ENCODE assay signal across 10 mouse cellular contexts in genomic region chrX:103533831-103534230, GRCm38 (mm10).
DNase-seq lines count a peak whose midpoint lies in the region; ATAC-seq and TF ChIP-seq lines count a peak whose summit lies in the region.
"Had no signal": no experiment of that assay in that cellular context is flagged by ENCODE, and none has a peak within 500 bp of the region (broad histone marks: within the 10 kb centered on the region; RNA-seq: fewer than 3 reads in every experiment).

No protein-coding gene starts in this region.

- no peak for ATAC-seq in embryonic facial prominence, embryonic 14.5 days (ENCODE audit: low read depth)
- ATAC-seq in hindbrain, embryonic 14.5 days (ENCODE audit: low FRiP score), result no peak
- no peak for ATAC-seq in midbrain, postnatal 0 days (ENCODE audit: low FRiP score)
- ATAC-seq: liver, postnatal 0 days had no signal

- H3K36me3 ChIP-seq in embryonic facial prominence, embryonic 14.5 days (ENCODE audit: control insufficient read depth, insufficient read depth, low read length), result no peaks in the 10 kb centered on the region
- no peaks in the 10 kb centered on the region for H3K36me3 ChIP-seq in hindbrain, embryonic 14.5 days (replicated peaks; ENCODE audit: control insufficient read depth, insufficient read depth)
- H3K36me3 ChIP-seq in midbrain, postnatal 0 days (ENCODE audit: insufficient read depth, low read length), result no peaks in the 10 kb centered on the region

- H3K27ac ChIP-seq in embryonic facial prominence, embryonic 14.5 days (replicated peaks; ENCODE audit: low read depth, low read length), result peak overlapping the region; percentile 30; the same call in 1 of the 2 replicates
- H3K27ac ChIP-seq in hindbrain, embryonic 14.5 days, result peak overlapping the region; percentile 93
- H3K27ac ChIP-seq in midbrain, postnatal 0 days (ENCODE audit: low read depth, low read length), result peak overlapping the region; percentile 78; the same call in 1 of the 2 replicates

- WGBS in embryonic facial prominence, embryonic 14.5 days, result 13% methylated on average over 1 of the region's 1 CpGs
- 4% methylated on average over 1 of the region's 1 CpGs for WGBS in hindbrain, embryonic 14.5 days
- 15% methylated on average over 1 of the region's 1 CpGs for WGBS in midbrain, postnatal 0 days

- DNase-seq in embryo, embryonic 9.5 days (ENCODE audit: extremely low spot score), result peak; percentile 22
- no peak for DNase-seq in embryonic facial prominence, embryonic 14.5 days (ENCODE audit: low spot score)
- no peak for DNase-seq in hindbrain, embryonic 14.5 days (ENCODE audit: low spot score)
- no peak for DNase-seq in midbrain, postnatal 0 days (ENCODE audit: low spot score)
- no peak for DNase-seq in right cerebral cortex, postnatal 4 days
- no peak for DNase-seq in urinary bladder, postnatal 14 days (ENCODE audit: low spot score)
- no peak for DNase-seq in testis, postnatal 14 days (ENCODE audit: low spot score)
- no peak for DNase-seq in kidney, postnatal 10 days
- DNase-seq: kidney, adult 8-10 months; liver, postnatal 0 days had no signal

- no peak for TF ChIP-seq CTCF in midbrain, postnatal 0 days (IDR thresholded peaks at IDR 0.05)

- H3K4me2 ChIP-seq in embryonic facial prominence, embryonic 14.5 days (ENCODE audit: low read depth, low read length), result no peak overlapping the region
- H3K4me2 ChIP-seq in hindbrain, embryonic 14.5 days (replicated peaks), result peak overlapping the region; percentile 31; the same call in 1 of the 2 replicates
- H3K4me2 ChIP-seq in midbrain, postnatal 0 days (ENCODE audit: low read depth, low read length, poor library complexity, severe bottlenecking), result no peak overlapping the region

- H3K4me1 ChIP-seq in embryonic facial prominence, embryonic 14.5 days (ENCODE audit: control insufficient read depth, insufficient read depth, low read length), result no peaks in the 10 kb centered on the region; the same call in 1 of the 2 replicates
- H3K4me1 ChIP-seq in hindbrain, embryonic 14.5 days (replicated peaks; ENCODE audit: control insufficient read depth, insufficient read depth, low read length), result peaks cover 11% of the 10 kb centered on the region
- no peaks in the 10 kb centered on the region for H3K4me1 ChIP-seq in midbrain, postnatal 0 days (ENCODE audit: insufficient read depth, low read length)

- no peak overlapping the region for H3K4me3 ChIP-seq in embryonic facial prominence, embryonic 14.5 days (ENCODE audit: low read depth, low read length)
- no peak overlapping the region for H3K4me3 ChIP-seq in hindbrain, embryonic 14.5 days (replicated peaks; ENCODE audit: low read length)
- H3K4me3 ChIP-seq in midbrain, postnatal 0 days (ENCODE audit: low read depth, low read length), result no peak overlapping the region

- H3K27me3 ChIP-seq in embryonic facial prominence, embryonic 14.5 days (replicated peaks; ENCODE audit: control insufficient read depth, insufficient read depth, low read length), result no peaks in the 10 kb centered on the region
- H3K27me3 ChIP-seq in hindbrain, embryonic 14.5 days (ENCODE audit: control insufficient read depth, insufficient read depth, low read length), result no peaks in the 10 kb centered on the region
- no peaks in the 10 kb centered on the region for H3K27me3 ChIP-seq in midbrain, postnatal 0 days (ENCODE audit: insufficient read depth, low read length)

- H3K9ac ChIP-seq in embryonic facial prominence, embryonic 14.5 days (ENCODE audit: low read depth, low read length), result no peak overlapping the region
- 0 out of 2 replicates have a peak overlapping the region, but pooled peaks have one; percentile 44 for H3K9ac ChIP-seq in hindbrain, embryonic 14.5 days
- H3K9ac ChIP-seq in midbrain, postnatal 0 days (replicated peaks; ENCODE audit: low read length, poor library complexity, severe bottlenecking), result no peak overlapping the region
- H3K9ac ChIP-seq: liver, postnatal 0 days had no signal

- H3K9me3 ChIP-seq in embryonic facial prominence, embryonic 14.5 days (ENCODE audit: control insufficient read depth, low read length), result no peaks in the 10 kb centered on the region
- no peaks in the 10 kb centered on the region for H3K9me3 ChIP-seq in hindbrain, embryonic 14.5 days (ENCODE audit: control insufficient read depth, low read length)
- no peaks in the 10 kb centered on the region for H3K9me3 ChIP-seq in midbrain, postnatal 0 days (ENCODE audit: low read length)

Comparison
In these comparisons a context has a peak if more than half of its experiments do, and no peak if none do; other contexts are left out.
1. H3K27ac ChIP-seq: peak in every context shown above with its lines; median percentile 93 in hindbrain, embryonic 14.5 days; 78 in midbrain, postnatal 0 days; 30 in embryonic facial prominence, embryonic 14.5 days.